Mouse (Mus musculus): Measurements from ENCODE around the gene Reps1.

Reps1 gene

DNA sequence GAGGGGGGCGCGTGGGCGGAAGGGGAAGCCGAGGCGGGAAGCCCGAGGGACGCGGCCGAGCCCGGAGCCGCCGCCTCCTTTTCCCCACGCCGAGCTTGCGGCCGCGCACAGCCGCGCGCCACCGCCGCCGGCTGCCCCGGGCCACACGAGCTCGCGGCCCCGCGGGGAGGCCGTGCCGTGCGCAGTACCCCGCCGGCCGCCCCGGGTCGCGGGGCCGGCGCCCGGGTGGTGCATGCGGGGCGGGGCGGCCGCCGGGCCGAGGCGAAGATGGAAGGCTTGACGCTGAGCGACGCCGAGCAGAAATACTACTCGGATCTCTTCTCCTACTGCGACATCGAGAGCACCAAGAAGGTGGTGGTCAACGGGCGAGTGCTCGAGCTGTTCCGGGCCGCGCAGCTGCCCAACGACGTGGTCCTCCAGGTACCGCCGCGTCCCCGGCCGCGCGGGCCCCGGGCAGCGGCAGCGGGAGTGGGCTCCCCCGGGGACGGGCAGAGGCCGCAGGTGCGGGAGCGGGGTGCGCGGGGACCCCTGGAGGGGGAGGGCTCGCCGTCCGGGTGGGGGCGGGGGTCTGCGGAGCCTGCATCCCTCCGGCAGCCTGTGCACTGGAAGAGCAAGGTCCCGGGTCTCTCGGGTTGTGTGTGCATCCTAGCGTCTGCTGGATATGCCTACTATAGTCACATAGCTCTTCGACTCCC lies at the start of gene Reps1:
Gene Reps1, plus strand, starts transcription at position 166 of the 695 bp plus-strand sequence.
- no peak for DNase-seq (ENCODE audit: low spot score)

DNA sequence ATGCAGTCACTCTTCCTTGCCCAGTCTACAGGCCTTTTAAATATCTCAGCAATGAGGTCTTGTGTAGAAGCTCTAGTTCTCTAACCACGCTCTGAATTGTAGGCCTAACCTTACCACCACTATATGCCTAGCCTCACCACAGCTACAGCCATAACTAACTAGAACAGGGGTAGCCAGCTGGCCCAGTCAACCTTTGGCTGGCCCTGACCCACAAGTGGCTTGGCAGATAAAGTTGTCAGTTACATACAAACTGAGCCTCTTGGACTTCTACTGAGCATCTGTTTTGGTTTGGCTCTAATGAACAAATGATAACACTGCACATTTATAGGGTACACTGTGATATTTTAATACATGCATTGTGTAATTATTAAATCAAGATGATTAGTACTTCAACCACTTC lies 48.9 kb upstream of the Reps1 start:
- DNase-seq (ENCODE audit: low spot score): no peak

DNA sequence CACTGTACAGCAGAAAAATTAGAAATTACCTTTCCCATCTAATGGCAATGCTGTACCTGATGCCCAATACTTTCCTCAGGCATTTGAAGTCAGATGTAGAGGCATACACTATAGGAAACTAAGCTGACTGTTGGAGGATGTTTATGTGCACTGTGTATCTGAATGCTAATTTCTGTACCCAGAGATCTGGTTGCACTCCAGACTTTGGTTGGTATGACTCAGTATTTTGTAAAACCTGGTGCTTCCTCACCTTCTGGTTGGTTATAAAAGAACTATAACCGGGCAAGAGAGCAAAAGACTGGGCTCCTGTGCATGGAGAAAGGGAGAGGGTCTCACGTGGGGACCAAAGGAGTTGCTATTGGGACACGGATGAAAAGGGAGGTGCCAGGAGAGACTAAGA lies 48.4 kb upstream of the Reps1 start:
- no peak for DNase-seq (ENCODE audit: low spot score)

DNA sequence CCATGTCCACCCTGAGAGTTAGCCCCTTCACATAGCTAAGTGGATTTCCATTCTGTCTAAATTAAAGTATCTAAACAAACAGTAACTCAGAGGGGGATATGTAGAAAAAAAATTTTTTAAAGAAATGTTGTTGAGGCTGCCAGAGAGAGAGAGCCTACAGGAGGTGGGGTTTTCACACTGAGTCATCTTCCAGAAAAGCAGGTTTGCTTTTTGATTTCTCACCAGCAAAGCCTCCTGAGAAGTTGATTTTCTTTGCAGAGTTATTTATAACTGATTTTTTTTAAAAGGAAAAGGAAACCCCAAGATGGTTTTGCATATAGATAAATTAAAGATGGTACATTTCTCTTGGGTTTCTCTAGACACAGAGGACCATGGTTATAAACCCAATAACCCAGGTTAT lies 47.5 kb upstream of the Reps1 start:
- DNase-seq (ENCODE audit: low spot score): no peak

DNA sequence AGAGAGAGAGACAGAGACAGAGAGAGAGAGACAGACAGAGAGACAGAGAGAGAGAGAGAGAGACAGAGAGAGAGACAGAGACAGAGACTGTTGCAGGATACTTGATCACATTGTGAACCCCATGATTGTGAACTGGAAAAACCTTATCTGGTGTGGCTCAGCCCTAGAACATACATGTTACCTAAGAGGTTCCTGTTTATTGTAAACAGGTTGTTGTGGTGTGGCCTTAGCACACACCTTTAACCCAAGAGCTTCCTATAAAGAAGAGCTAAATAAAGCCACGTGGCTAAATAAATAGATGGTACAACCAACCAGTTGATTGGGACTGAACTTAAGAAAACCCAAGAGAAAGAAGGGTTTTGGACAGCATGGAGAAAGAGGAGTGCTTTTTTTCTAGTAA lies 45.9 kb upstream of the Reps1 start:
- DNase-seq (ENCODE audit: low spot score): no peak

DNA sequence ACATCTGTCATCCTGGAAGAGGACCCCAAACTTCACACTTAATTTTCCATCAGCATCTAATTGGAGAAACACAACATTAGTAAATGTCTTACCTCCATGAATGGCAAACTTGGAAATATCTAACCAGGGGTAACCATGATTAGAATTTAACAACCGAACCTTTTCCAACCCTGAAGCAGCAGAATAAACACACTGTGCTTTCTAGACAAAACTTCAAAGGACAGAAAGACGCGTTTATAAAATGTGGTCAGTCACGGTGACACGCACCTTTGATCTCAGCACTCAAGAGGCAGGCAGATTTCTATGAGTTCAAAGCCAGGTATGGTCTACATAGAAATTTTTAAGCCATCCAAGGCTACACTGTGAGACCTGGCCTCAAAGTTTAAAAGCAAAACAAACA lies 43.9 kb upstream of the Reps1 start:
- no peak for DNase-seq (ENCODE audit: low spot score)

DNA sequence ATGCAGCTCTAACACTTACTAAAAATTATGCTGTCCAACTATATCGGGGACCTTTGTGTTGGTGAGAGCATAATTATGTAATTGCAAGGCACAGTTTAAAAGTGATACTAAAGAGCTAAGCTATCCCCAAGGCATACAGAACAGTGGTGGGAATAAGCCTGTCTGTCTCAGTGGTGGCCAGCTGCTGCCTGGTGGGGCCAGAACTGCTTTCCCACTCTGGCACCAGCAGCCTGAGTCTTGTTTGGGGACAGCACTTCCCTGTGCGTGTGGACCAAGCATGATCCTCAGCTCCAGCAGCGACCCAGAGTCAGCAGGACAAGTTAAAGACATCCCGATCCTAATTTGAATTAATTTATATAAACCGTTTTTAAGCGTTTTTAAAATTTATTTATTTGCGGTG lies 35.2 kb upstream of the Reps1 start:
- no peak for DNase-seq (ENCODE audit: low spot score)

DNA sequence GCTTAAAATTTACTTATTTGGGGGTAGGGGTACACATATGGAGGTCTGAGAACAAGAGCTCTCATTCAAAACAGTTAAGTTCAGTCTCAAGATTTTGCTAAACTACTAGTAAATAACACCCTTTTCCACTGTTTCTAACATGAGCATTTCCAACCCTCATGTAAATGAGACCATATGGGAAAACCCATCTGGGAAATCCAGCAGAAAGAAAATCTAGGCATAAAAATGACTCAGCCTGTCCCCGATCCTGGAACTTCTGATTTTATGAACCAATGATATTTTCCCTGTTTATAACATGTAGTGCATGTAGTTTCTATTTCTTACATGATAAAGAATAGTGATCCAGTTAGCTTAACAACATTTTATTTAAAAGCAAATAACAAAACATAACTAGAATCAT lies 34.8 kb upstream of the Reps1 start:
- DNase-seq (ENCODE audit: low spot score): no peak

DNA sequence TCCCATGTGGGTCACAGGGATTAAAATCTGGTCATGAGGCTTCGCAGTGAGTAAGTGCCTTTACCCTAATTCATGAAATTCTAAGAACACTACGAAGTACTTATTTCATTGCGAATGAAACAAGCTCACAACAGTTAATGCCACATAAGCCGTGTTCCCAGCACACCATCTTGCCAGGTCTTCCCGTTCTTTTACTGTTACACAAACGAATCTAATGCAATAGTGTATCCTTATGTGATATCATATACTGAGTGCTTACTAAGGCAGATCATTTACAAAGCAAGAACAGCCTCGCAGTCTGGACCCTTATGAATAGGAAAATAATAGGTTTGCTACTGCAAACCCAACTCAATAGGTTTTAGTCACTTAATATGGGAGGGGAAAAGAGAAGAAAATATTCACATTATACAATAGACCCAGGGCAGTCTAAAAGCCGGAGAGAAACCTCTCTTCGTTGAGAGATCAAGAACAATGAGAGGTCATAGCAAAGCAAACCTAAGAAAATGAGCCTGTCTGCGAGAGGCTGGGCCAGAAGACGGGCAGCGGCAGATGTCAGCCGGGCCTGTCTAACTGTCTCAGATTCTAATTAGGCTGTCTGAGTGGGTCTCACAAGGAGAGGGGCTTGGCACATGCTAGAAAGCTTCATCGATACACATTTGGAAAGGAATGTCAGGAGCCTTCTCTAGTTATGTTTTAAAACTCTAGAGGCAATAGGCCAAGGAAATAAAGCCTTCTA lies 33.9 kb upstream of the Reps1 start:
- DNase-seq (ENCODE audit: low spot score): no peak

DNA sequence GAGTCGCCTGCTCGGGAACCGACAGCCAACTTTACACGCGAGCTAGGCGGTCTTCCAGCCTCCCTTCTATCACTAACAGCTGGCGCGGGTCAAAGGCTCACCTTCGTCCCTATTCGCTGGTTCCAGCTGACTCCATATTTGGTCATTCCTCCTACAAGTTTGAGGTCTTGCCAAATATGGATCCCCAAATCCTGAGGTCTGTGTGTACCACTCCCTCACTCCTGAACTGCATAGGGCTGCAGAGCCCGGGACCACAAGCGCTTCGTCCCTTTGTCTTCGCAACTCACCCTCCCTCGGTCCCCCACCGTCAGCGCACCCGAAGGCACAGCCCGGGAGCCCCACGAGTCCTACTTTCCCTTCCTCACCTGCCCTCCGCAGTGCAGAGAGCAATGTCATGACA lies 33.3 kb upstream of the Reps1 start:
- peak; percentile 69 for DNase-seq (ENCODE audit: low spot score)

DNA sequence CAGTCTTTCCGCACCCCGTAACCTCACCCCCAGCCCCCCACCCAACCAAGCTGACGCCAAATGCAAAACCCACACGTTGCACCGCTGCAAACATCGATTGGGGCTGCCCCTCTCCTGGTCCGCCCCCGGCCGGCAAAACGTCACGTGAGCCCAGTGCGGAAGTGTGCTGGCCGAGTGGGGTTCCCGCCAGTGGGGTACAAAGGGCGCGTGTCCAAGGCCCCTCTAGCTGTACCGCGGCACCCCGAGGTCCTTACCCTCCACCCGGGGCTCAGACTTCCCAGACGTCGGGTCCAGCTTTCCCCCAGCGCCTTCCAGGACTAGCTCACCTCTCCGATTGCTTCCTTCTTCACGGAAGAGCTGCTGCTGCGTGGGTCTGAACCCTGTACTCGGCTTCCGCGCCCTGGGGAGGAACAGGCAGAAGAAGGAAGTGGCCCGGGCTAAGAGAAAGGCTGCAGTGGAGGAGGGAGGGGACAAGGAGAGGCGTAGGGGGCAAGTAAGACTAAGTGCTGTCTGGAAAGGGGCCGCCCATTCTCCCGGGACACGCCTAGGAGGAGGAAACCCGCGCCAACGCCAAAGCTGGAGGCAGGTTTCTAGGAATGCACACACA lies 32.8 kb upstream of the Reps1 start, which contains the start of gene Abracl:
Gene Abracl, minus strand, starts transcription at position 548 of the 607 bp plus-strand sequence.
- peak; percentile 72 for DNase-seq (ENCODE audit: low spot score)

DNA sequence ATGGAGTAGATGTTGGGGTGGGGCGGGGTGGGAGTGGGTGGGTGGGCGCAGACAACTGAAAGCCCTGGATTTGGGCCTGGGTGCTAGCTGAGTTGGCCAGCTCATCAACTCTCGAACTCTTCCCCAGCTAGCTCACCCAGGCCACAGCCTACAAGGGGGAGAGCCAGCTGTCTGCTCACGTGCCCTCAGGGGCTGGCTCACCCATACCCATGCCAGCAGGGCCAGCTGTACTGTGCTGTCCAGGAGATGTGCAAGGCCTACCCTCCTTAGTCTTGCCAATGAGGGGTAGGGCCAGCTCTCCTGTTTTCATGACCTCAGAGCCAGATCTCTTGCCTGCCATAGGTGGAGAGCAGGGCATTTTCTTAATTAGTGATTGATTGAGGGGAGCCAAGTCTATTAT lies 21.3 kb upstream of the Reps1 start:
- DNase-seq (ENCODE audit: low spot score): no peak

DNA sequence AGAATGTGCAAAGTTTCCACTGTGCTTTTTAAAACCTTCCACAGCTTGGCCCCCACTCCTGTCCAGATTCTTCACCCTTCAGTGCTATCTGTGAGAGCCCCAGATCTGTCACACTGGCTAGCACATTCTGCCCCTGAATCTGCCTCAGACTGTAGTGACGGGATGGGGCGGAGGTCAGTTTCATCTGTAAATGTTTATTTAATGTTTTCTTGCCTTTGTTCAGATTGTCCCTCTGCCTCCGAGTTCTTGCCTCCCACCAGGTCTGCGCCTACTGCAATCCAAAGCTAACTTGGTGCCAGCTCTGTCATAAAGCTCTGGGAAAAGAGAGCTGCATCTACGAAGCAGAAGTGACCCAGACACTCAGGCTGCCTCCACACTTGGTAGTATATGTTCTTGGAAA lies 18.8 kb upstream of the Reps1 start:
- DNase-seq (ENCODE audit: low spot score): no peak

DNA sequence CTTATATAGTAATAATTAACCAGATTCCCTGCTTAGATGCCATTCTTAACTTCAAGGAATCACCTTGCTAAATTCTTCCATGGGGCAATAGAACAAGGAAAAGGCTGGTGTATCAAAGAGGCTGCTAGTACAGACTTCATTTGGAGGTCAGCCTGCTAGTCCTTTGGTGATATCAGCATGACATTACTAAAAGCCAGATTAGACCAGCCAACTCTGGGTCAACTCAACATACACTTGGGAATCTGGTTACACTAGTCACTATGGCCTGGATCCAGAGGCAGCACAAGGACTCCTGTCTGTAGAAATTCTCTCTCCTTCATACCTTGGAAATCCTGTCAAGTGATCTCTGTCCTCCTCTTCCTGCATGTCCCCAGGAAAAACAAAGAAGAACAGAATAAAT lies 9.3 kb upstream of the Reps1 start:
- DNase-seq (ENCODE audit: low spot score): no peak

DNA sequence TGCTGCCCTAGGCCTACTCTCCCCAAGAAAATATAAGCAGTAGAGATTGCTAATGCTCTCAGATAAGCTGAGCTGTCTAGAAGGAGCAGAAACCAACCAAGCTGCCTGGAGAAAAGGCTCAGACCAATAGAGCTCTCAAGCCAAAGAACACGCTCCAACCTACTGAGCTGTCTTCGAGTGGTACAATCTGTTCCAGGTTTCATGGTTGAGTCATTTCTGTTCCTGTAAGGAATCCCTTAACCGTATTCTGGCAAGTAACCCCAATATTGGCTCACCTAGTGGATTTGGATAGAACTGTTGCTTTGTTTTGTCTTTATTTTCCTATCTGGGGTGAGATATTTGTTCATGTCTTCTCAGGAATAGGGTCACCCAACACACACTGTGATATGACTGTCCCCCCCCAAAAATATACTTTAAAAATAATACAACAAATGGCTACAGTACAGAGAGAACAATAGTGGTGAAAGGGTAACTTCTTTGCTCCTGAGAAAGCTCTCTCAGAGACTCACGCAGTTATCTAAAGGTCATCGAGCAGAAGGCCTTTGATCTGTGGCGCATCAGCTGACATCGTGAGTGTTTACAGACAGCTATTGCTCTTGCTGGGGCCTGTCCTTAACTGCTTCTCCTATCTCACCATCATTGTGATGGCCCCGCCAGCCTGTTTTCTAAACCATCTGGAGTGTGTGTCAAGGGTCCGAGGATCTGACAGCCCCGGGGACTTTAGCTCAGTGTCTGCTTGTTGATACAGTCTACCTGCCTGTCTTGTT lies 8.1 kb upstream of the Reps1 start:
- no peak for DNase-seq (ENCODE audit: low spot score)

DNA sequence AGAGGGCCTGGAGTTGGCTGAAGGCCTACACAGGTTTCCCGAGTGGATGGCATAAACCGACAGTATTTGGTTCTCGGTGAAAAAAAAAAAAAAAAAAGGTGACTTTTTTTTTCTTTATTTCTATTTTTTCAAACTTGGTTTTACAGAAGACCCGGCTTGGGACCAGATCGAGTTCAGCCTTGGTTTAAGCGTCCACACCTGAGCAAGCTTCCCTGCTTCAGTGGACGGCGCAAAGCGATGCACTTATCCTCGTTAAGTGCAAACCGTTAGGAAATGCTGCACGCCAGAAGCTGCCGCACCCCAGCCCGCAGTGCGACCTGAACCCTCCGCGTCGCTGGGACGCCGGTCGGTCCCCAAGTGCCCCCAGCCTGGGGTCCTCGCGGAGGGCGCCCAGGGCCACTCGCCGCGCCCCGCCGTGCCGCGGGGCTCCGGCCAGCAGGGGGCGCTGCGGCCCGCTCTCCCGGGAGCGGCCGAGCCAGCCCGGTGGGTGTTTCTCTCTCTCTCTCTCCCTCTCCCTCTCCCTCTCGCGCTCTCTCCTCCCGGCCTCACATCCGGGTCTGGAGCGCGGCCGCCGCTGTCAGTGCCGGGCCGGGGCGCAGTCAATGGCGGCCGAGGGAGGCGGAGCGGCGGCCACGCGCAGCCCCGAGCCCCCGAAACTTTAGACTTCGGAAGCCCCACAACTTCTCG lies 509 bp upstream of the Reps1 start:
- peak; percentile 76 for DNase-seq (ENCODE audit: low spot score)

DNA sequence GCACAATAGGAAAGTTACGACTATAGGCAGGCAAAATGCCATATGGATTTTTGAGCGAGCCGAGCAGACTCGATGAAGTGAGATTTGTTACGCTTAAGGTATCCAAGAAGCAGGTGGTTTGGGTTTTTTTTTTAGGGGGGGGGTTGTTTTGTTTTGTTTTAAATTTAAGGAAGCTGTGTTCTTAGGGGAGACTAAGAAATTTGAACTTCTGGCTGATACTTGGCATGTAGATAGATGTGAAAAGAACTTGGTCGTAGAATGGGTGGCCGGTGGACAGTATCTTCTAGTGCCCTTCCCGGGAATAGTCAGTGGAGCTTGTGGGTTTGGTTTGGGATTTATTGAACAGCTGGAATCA lies 707 bp downstream of the Reps1 start:
- DNase-seq (ENCODE audit: low spot score): no peak

DNA sequence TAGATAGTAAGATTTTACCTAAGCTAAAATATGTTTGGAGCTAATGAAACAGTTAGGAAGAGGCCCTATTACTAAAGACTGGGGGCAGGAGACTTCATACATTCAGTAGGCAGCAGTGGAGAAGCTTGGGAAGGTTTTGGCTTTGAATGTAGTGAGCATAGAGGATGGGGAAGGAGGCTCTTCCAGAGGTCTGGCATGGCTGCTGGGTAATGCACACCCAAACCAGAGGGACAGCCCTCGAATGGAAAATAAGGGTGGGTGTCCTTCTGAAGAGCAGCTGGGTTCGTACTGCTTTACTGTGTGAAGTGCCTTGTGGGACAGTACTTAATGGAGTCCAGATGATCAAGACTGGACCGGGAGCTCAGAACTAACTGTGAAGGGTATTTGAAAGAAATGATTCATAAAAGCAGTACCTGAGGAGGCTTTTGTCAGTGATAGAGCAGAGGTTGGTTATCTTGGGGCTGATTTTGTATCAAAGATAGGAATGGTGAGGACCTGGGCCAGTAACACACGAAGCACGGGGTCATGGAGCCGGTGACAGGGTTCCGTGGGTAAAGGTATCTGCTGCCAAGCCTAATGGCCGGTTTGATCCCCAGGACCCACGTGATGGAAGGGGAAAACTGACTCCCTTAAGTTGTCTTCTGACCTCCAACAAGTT lies 3.1 kb downstream of the Reps1 start:
- DNase-seq (ENCODE audit: low spot score): no peak

DNA sequence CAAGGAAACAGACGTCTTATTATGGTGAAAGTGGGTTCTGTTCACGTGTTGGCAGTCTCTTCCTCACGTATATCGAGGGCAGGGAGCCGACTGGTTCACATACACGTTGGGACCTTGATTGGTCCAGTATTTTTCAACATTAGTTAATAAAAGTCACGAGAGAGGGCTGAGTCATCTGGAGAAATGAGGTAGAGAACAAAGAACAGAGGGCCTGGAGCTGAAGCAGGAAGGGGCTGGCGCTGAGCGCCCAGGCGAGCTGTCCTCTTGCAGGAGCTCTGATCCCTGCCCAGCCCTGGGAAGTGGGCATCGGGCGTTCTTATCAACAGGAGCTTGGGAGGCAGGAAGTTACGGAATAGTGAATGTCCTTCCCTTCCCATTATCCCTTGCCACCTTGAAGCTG lies 4.1 kb downstream of the Reps1 start:
- DNase-seq (ENCODE audit: low spot score): no peak

DNA sequence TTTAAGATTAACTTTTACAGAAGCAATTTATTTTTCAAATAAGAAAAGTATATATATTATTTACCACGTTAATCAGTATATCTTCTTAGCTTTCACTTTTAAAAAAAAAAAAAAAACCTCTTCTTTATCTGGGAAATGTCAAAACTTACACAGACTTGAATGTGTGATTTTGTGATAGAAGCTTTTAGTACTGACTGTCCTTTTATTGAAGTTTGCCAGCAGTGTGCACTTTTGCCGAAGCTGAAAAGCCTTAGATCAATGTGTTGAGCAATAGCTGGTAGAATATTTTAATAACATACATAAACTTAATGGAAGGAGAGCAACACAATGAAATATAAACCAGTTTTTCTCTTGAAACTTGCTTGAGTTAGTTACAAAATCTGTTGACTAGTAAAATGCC lies 5.1 kb downstream of the Reps1 start:
- DNase-seq (ENCODE audit: low spot score): no peak

DNA sequence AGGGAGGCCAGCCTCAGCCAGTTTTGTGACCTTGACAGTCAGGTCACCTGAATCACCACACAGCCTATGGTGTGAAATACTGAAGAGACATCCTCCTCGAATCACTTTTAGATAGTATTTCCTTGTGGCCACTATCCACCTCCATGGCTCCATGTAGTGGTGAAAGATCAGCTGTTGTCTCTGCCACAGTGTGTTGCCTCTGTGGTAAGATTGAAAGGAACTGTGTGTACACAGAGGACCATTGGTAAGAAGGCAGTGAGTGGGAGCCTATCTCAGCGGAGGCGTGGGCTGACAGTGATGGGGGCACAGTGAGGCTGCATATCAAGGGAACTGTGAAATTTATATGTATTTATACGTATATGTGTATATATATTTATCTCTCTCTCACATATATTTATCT lies 5.9 kb downstream of the Reps1 start:
- DNase-seq (ENCODE audit: low spot score): no peak
